Mouse (Mus musculus) neural tube, embryonic 15.5 days (tissue): Measurements from ENCODE around the gene Slc7a15. TPM values are rescaled to one million over a fixed set of nuclear protein-coding genes. Genes with fewer than 3 reads are reported as not detected.

Experiments
- ATAC-seq: fragments of 200-750 bp; cut with Nextera tagmentation; 2 replicates; pipeline ENCODE4 v1.8.0; 2017; ENCODE audit warnings: mild to moderate bottlenecking, moderate TSS enrichment, moderate library complexity; ENCODE audit not compliant: low FRiP score
- H3K27ac ChIP-seq: fragments of 300-500 bp; sonication (generic); replicated peaks from 2 replicates; pipeline ENCODE4 v1.5.1; 2015; ENCODE audit warnings: mild to moderate bottlenecking, inconsistent platforms
- H3K27me3 ChIP-seq: fragments of 300-500 bp; sonication (generic); replicated peaks from 2 replicates; pipeline ENCODE4 v1.6.1; 2015; ENCODE audit warnings: inconsistent platforms
- H3K36me3 ChIP-seq: fragments of 300-500 bp; sonication (generic); 2 replicates; pipeline ENCODE4 v1.6.1; 2015; ENCODE audit warnings: inconsistent platforms
- H3K4me1 ChIP-seq: fragments of 300-500 bp; sonication (generic); 2 replicates; pipeline ENCODE4 v1.6.1; 2015; ENCODE audit warnings: inconsistent platforms
- H3K4me2 ChIP-seq: fragments of 300-500 bp; sonication (generic); 2 replicates; pipeline ENCODE4 v1.6.1; 2015; ENCODE audit warnings: inconsistent platforms, mild to moderate bottlenecking, moderate library complexity
- H3K4me3 ChIP-seq: fragments of 300-500 bp; sonication (generic); replicated peaks from 2 replicates; pipeline ENCODE4 v1.5.1; 2015; ENCODE audit warnings: mild to moderate bottlenecking, inconsistent platforms
- H3K9ac ChIP-seq: fragments of 300-500 bp; sonication (generic); replicated peaks from 2 replicates; pipeline ENCODE4 v1.6.1; 2015; ENCODE audit warnings: mild to moderate bottlenecking, inconsistent platforms
- H3K9me3 ChIP-seq: fragments of 300-500 bp; sonication (generic); replicated peaks from 2 replicates; pipeline ENCODE4 v1.6.1; 2016; ENCODE audit warnings: inconsistent platforms
- WGBS: fragments of 180-500 bp; shearing (Covaris S2); methylation state at CpG from one replicate; pipeline ENCODE4 v1.1.7; 2015; ENCODE audit warnings: mixed read lengths; 5-methylcytosine and 5-hydroxymethylcytosine counted together
- polyA plus RNA-seq: library from polyadenylated mRNA; unstranded; fragments of >200 nt; fragmentation: Nextera tagmentation; extraction: Ambion mirVana; gene quantifications from 2 replicates; pipeline ENCODE4 v1.2.1, GENCODE M21; 2015

The Slc7a15 gene
- polyA plus RNA-seq, 1 experiment from 2014 or later: not detected

DNA sequence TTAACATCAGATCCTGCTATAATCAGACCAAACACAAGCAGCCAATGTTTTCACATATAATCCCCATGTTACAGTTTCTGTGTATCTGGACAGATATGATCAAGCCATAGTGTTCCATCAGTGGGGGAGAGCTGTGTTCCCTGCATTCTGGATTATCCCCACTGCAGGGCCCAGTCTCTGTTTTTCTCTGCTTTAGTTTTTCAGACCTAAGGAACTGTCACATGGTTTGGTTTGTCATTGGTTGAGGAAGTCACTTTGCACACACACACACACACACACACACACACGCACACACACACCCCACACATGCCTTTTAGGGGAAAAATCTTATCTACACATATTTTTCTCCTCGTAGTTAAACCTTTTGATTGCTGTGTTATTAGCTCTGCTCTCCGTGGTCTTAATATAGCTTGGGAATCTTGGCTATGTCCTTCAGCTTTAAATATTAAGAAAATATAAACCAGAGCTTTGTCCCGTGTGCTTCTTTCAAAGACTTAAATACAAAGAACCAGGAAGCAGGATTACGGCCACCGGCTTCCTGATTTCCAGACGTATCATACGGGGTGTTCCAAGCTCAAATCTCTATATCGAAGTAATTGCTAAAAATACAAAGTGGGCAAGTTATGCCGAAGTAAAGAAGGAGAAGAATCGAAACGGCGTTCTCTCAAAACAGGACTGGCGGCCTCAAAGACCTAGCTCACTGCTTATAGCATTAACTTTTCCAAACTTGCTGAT, 97.1 kb downstream of the Slc7a15 start:
- Histone ChIP-seq H3K4me3 (no peak overlapping the region), H3K4me2 (no peak overlapping the region), H3K27me3 (no peaks in the 10 kb centered on the region), H3K9ac (no peak overlapping the region), H3K36me3 (no peaks in the 10 kb centered on the region), H3K27ac (peak overlapping the region; percentile 100), H3K4me1 (peaks cover 25% of the 10 kb centered on the region), H3K9me3 (no peaks in the 10 kb centered on the region)
- no peak for ATAC-seq
- WGBS: 90% methylated on average over 14 of the region's 14 CpGs

- ATAC-seq: peak; percentile 2
- WGBS: 48% methylated on average over 17 of the region's 17 CpGs
These were observed 98.0 kb downstream of the Slc7a15 start for GRCm38 (mm10) chr12:8500597-8501570.

DNA sequence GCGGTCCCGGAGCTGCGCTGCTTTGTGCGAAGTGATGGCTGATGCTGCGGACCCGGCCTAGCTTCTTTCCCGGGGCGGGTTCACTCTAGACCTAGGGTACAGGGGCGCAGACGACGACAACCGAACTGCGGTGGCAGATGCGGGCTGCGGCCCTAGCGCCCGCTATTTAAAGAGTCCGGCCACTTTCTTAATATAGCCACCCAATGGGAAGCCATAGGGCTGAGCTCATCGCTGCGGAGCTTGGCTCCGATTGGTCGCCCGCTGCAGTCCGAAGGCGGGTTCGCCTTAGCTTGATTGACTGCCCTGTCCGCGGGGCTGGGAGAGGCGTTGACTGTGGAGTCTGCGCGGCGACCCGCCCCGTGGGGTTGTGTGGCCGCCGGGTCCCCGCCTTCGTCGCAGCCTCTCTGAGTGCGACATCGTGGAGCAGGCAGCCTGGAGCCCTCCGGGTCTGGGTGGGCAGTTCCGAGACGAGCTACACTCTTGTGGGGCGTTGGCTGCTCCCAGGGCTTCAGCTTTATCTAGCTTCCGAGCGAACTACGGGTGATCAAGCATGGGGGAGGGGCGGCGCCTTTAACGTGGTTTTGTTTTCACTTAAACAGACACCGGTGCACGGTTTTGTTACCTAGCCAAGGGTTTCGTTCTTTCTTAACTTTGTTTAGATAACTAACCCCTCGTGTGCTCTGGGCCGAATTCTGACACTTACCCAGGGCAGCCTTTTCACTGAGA, 98.8 kb downstream of the Slc7a15 start, which contains the start of gene Rhob:
Gene Rhob (minus strand): TSS at position 139 of the 726 bp plus-strand sequence.
- H3K36me3 ChIP-seq: no peaks in the 10 kb centered on the region
- H3K9me3 ChIP-seq: no peaks in the 10 kb centered on the region
- H3K27ac ChIP-seq: peak within 1 kb of the TSS; percentile 100
- H3K4me1 ChIP-seq: peaks cover 35% of the 10 kb centered on the region
- H3K27me3 ChIP-seq: no peaks in the 10 kb centered on the region
- peak; percentile 97 for ATAC-seq
- H3K4me2 ChIP-seq: peak within 1 kb of the TSS; percentile 78
- WGBS: 1% methylated on average over 55 of the region's 56 CpGs
- peak within 1 kb of the TSS; percentile 99 for H3K9ac ChIP-seq
- H3K4me3 ChIP-seq: peak within 1 kb of the TSS; percentile 78

More at GRCm38 (mm10) chr12:8500597-8501570, 98.0 kb downstream of the Slc7a15 start:
- no peaks in the 10 kb centered on the region for H3K36me3 ChIP-seq
- no peaks in the 10 kb centered on the region for H3K9me3 ChIP-seq
- no peaks in the 10 kb centered on the region for H3K27me3 ChIP-seq
- peaks cover 33% of the 10 kb centered on the region for H3K4me1 ChIP-seq
- H3K27ac ChIP-seq: peak overlapping the region; percentile 100
- H3K9ac ChIP-seq: peak overlapping the region; percentile 72
- H3K4me3 ChIP-seq: peak overlapping the region; percentile 78
- H3K4me2 ChIP-seq: peak overlapping the region; percentile 78

DNA sequence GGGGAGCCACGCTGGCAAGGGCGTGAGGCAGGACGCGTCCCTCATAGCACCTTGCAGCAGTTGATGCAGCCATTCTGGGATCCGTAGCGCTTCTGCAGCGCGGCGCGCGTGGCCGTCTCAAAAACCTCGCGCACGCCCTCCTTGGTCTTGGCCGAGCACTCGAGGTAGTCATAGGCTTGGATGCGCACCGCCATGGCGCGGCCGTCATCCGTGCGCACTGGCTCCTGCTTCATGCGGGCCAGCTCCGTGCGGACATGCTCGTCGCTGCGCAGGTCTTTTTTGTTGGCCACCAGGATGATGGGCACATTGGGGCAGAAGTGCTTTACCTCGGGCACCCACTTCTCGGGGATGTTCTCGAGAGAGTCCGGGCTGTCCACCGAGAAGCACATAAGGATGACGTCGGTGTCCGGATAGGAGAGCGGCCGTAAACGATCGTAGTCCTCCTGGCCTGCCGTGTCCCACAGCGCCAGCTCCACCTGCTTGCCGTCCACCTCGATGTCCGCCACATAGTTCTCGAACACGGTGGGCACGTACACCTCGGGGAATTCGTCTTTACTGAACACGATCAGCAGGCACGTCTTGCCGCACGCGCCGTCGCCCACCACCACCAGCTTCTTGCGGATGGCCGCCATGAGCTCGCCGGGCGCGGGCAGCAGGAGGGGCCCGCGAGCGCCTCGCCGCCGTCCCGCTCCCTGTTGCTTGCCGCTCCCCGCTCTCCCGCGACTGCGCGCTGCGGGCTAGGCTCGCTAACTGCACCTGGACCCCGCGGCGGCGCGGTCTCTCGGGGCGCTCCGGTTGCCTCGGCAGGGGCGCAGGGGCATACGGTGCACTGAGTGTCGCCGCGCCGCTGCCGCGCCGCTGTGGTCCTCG, 99.6 kb downstream of the Slc7a15 start:
- Histone ChIP-seq H3K4me2 (peak overlapping the region; percentile 78), H3K9me3 (no peaks in the 10 kb centered on the region), H3K4me3 (peak overlapping the region; percentile 78), H3K4me1 (peaks cover 35% of the 10 kb centered on the region), H3K36me3 (no peaks in the 10 kb centered on the region), H3K27me3 (no peaks in the 10 kb centered on the region), H3K9ac (peak overlapping the region; percentile 99), H3K27ac (peak overlapping the region; percentile 100)
- under 1% methylated on average over 98 of the region's 99 CpGs for WGBS
- ATAC-seq: peak; percentile 71

GRCm38 (mm10) chr12:8498591-8499000, 100.3 kb downstream of the Slc7a15 start:
- Histone ChIP-seq H3K9ac (peak overlapping the region; percentile 99), H3K27ac (peak overlapping the region; percentile 100), H3K36me3 (no peaks in the 10 kb centered on the region), H3K4me1 (peaks cover 35% of the 10 kb centered on the region), H3K27me3 (no peaks in the 10 kb centered on the region), H3K9me3 (no peaks in the 10 kb centered on the region), H3K4me2 (peak overlapping the region; percentile 78), H3K4me3 (peak overlapping the region; percentile 78)
- WGBS: 2% methylated on average over 13 of the region's 13 CpGs
- ATAC-seq: peak; percentile 4; the same call in 1 of the 2 replicates

- no peak for ATAC-seq
- WGBS: 6% methylated on average over 8 of the region's 8 CpGs
These were observed 100.7 kb downstream of the Slc7a15 start for GRCm38 (mm10) chr12:8498148-8498571.

GRCm38 (mm10) chr12:8497314-8497706, 101.6 kb downstream of the Slc7a15 start:
- Histone ChIP-seq H3K36me3 (no peaks in the 10 kb centered on the region), H3K4me2 (peak overlapping the region; percentile 78), H3K9me3 (no peaks in the 10 kb centered on the region), H3K9ac (peak overlapping the region; percentile 99; the same call in 1 of the 2 replicates), H3K27me3 (no peaks in the 10 kb centered on the region), H3K4me1 (peaks cover 35% of the 10 kb centered on the region), H3K4me3 (peak overlapping the region; percentile 78), H3K27ac (0 out of 2 replicates have a peak overlapping the region, but pooled peaks have one; percentile 35)
- 20% methylated on average over 2 of the region's 2 CpGs for WGBS
- no peak for ATAC-seq

More at GRCm38 (mm10) chr12:8498148-8498571, 100.7 kb downstream of the Slc7a15 start:
- H3K4me3 ChIP-seq: peak overlapping the region; percentile 78
- peak overlapping the region; percentile 99 for H3K9ac ChIP-seq
- H3K9me3 ChIP-seq: no peaks in the 10 kb centered on the region
- no peaks in the 10 kb centered on the region for H3K27me3 ChIP-seq
- H3K4me2 ChIP-seq: peak overlapping the region; percentile 78
- H3K4me1 ChIP-seq: peaks cover 35% of the 10 kb centered on the region
- H3K27ac ChIP-seq: peak overlapping the region; percentile 100
- H3K36me3 ChIP-seq: no peaks in the 10 kb centered on the region

- no peak for ATAC-seq
- peak overlapping the region; percentile 78 for H3K4me3 ChIP-seq
- H3K4me2 ChIP-seq: peak overlapping the region; percentile 78
- no peaks in the 10 kb centered on the region for H3K9me3 ChIP-seq
- H3K36me3 ChIP-seq: no peaks in the 10 kb centered on the region
- peak overlapping the region; percentile 99; the same call in 1 of the 2 replicates for H3K9ac ChIP-seq
- H3K4me1 ChIP-seq: peaks cover 34% of the 10 kb centered on the region
- WGBS: 39% methylated on average over 2 of the region's 2 CpGs
- no peaks in the 10 kb centered on the region for H3K27me3 ChIP-seq
- H3K27ac ChIP-seq: peak overlapping the region; percentile 68
These were observed 102.1 kb downstream of the Slc7a15 start for GRCm38 (mm10) chr12:8496679-8497313.

DNA sequence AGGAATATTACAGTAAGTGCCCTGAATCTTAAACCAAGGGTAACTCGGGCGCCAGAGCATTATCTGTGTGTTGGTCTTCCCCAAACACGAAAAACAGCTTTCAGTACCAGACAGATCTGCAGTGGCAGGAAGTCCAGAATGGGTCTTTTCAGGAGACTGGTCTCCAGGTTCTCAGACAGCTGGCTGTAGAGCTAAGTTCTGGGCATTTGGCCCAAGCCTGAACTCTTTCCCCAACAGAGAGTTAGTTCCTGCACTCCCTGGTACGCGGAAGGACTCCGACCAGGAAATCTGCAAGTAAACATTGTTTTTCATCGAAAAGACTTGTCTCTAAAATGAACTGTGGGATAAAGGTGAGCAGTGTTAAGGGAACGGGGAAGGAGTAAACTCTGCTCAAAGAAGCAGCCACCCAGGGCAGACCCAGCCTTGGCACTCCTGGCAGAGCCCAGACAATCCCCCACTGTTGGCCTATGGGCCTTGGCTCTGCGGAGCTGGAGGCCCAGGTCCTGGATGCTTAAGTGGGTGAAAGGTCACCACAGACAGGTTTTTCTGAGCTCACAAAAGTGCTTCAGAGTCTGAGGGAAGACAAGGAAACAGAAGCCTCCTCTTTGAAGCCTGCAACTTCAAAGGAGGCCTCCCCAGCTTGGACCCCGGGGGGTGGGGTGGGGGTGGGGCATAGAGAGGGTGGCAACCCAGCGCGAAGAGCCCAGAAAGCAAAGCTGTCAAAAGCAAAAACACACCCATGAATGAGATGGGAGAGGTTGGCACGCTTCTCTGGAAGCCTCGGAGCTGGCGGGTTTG, 102.8 kb downstream of the Slc7a15 start:
- ATAC-seq: no peak
- Histone ChIP-seq H3K4me1 (peaks cover 27% of the 10 kb centered on the region), H3K9ac (0 out of 2 replicates have a peak overlapping the region, but pooled peaks have one; percentile 3), H3K4me3 (peak overlapping the region; percentile 78), H3K27ac (peak overlapping the region; percentile 68), H3K27me3 (no peaks in the 10 kb centered on the region), H3K4me2 (peak overlapping the region; percentile 78), H3K36me3 (no peaks in the 10 kb centered on the region), H3K9me3 (no peaks in the 10 kb centered on the region)
- 25% methylated on average over 15 of the region's 15 CpGs for WGBS
